Mouse (Mus musculus): Measurements from ENCODE around the gene Gm45837.

Gene Gm45837

DNA sequence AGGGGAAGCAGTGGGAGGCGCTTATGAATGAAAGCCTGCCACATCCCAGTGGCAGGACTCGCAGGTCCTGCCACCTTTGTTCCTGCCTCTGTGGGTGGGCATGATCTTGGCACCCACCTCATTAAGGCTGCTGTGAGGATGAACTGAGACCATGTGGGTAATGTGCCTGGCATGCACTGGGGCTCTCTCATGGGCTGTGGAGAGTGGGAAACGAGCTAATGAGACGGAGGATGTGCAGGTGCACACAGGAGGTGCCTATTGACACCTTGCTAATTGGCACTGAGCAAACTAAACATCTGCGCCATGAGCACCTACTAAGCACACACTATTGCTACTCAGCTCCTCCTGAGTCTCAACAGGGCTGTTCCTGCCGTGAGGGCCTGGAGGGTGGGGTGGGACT lies 24.4 kb downstream of the Gm45837 start:
- no peak for DNase-seq (ENCODE audit: inconsistent age in 2 of 2, low spot score in 1 of 2)

DNA sequence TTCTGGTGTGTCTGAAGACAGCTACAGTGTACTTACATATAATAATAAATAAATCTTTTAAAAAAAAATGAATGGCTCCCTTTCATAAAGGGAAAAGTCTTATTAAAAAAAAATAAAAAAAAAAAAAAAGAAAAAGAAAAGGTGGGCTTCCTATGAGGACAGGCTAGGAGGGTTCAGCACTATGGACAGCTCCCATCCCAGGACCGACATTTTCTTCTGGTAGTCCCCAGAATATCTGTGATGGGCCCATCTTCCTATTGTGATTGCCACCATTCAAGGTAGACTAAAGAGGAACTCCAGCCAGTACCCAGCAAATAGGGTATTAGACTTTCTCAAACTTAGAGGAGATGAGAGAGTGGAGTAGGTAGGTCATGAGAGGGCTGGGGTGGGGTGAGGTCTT lies 27.2 kb downstream of the Gm45837 start:
- no peak for DNase-seq (ENCODE audit: inconsistent age in 2 of 2, low spot score in 1 of 2)

DNA sequence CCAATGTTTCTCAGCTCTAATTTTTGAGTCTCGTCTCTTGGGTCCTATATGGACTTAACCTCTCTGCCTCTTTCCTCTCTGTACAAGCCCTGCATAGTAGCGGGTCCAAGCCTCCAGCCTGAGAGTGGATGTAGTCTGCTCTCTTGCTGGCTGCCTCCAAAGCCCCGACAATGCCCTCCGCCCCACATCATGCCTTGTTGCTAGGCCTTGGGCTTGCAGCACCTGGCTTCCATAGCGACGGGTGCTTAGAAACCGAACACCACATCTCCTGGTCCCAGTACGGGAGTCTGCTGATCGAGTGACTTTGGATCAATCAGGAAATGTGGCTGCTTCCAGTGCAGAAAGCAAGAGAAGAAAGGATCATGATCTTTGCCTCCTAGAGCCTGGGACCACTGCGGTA lies 32.4 kb downstream of the Gm45837 start:
- DNase-seq (ENCODE audit: inconsistent age in 2 of 2, low spot score in 1 of 2) = no peak

DNA sequence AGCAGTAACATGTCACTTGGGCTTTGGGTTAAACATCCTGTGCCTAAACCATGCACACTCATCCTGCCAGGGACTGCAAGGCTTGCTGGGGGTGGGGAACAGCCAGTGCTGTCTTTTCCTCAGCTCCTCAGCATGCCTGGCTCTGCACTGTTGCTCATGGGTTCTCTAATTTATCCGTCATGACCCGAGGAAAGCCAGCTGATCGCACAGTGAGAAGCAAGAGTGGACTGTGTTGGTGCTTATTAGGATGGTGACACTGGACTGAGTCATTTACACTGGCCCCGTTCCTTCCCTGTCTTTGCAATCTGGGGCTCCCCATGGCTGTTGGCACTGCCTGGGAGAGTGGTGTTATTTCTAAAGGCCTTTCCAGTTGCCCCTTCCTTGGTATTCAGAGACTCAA lies 33.5 kb downstream of the Gm45837 start:
- DNase-seq (ENCODE audit: inconsistent age in 2 of 2, low spot score in 1 of 2) = no peak

DNA sequence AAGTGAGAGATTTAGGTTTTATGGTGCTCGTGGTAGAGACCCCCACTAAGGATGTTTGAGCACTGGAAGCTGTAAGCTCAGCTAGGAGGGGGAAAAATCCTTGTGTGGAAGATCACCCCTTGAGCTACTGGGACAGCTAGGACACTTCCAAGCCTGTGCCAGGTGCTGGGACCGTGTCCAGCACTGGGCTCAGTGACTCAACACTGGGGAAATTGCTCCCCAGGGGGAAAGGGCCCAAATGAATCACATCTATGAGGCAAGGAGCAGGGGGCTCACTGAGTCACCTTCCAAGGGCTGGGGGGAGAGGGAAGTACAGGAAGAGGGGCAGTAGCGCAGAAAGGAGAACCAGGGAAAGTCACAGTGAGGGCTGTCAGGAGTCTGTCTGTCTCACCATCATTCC lies 39.2 kb downstream of the Gm45837 start:
- DNase-seq (ENCODE audit: inconsistent age in 2 of 2, low spot score in 1 of 2) = peak; percentile 56 to 79

DNA sequence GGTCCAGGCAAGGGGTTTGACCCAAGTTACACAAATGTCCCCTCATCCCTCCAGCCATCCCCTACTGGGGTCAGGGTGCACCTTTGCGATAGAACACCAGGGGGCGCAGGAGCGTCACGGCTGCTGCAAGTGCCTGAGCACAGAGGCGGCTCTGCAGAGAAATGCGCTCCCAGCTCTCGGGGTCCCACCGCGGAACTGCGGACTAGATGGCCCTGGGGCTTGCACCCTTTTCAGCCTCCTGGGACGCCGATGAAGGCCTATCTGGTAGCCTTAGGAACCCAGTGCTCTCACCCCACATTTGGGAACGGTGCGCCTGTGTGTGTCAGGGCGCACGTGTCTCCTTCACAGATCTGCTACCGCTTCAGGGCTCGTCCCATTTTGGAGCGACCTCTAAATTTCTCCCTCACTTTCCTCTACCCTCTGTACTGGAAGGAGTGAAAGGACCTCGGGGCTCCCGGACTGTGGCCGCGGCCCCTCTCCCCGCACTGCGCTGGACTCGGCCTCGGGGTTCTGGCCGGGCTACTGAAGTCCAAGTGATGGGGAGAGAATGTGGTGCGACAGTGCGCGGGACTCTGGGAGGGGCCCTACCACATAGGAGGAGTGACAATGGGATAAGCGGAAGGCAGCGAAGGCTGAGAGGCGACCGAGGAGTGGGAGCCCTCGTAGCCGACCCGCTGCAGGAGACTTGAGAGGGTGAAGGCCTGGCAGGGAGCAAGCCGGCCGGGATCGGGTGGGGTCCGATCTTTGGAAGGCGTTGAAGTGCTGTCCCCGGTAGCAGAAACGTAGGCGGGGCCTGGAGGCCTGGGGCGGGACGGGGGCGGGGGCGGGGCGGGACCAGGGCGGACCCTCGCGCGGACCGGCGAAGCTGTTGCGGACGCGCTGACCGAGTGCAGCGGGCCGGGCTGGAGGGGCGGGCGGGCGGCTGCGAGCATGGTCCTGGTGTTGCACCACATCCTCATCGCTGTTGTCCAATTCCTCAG lies 40.0 kb downstream of the Gm45837 start:
- peak; percentile 89 to 98 for DNase-seq (ENCODE audit: inconsistent age in 2 of 2, low spot score in 1 of 2)

DNA sequence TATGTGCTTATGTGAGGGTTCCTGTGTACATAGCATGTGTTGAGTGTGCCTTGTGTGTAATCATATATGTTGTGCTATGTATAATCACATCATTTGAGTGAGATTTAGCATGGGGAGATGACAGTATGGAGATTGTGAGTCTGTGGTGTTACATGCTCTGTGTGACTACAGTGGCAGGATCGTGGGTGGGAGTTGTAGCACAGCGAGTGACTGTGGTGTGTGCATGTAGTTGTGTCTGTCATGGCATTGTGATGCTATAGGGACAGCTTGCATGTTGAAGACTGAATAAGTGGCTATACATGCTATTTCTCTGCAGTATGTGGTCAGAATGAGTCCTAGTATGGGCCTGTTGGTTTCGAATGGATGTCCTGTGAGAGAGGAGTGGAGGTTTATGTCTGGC lies 42.0 kb downstream of the Gm45837 start:
- peak in 1 of 2 experiments; percentile 57 for DNase-seq (ENCODE audit: inconsistent age in 2 of 2, low spot score in 1 of 2)

DNA sequence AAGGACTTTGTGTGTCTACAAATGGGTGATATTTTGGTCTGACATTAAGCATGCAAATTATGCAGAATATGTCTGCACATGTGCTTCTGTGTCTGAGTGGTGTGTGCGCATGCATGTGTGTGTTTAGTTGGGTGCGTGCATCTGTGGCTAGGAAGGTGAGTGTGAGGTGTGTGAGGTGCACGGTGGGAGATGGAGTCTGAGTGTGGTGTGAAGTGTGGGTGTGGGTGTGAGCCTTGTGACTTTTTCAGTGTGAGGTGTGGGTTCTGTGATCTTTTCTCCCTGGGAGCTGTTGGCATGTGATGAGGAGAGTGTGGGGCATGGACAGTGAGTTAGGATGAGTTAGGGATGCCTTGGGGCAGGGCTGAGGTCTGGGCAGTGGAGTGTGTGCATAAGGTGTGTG lies 42.6 kb downstream of the Gm45837 start:
- peak in 1 of 2 experiments; percentile 14 for DNase-seq (ENCODE audit: inconsistent age in 2 of 2, low spot score in 1 of 2)

DNA sequence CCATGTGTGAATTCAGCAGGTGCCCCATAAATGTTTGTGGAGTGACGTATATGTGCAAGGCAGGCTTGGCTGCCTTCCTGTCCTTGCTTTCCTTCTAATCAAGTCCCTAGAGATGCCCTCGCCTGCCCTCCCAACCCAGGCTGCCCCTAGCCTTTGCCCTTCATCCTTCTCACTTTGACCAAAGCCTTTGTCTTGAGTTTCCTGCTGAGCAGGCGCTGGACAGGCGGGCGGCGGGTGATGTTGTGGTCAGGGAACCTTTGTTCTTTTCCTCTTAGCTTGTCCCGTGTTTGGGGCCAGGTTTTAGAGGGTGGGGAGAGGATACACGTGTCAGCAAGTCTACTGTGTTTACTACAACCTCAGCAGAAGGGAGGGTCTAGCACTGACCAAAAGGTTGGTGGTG lies 43.0 kb downstream of the Gm45837 start:
- peak; percentile 70 to 85 for DNase-seq (ENCODE audit: inconsistent age in 2 of 2, low spot score in 1 of 2)

DNA sequence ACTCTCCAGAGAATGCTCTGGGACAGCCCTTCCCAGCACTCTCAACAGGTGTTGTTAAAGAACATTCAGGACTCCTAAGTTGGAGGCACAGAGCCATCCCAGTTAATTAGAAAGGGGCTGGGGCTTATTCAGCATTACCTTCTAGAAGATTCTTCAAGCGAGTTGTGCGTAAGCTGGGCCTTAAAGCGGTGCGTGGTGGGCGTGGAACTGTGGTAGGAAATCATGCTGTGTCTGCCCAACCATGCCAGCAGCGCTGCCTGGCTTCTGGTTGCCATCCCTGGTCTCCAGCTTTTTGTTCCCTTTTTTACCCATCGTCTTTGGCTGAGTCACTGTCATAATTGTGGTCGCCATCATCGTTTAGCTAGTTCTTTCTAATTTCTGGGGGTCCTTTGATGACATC lies 43.8 kb downstream of the Gm45837 start:
- peak; percentile 24 to 68 for DNase-seq (ENCODE audit: inconsistent age in 2 of 2, low spot score in 1 of 2)

DNA sequence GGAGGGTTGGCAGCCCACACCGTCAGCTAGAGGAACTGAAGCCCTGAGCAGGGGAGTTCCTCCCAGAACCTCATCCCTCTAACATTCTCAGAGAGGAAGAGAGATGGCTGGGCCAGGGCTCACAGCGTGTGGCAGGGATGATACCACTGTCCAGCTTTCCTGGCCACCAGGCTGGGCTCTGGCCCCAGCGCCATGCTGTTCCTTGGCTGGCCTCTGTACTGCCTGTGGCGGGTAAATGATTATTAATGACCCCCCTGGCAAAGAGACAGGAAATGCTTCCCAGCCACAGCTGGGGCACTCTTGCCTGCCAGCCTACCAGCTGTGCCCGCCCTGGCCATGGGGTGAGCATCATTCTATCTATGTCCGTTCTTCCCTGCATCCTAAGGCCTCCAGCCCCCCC lies 44.5 kb downstream of the Gm45837 start:
- DNase-seq (ENCODE audit: inconsistent age in 2 of 2, low spot score in 1 of 2) = peak in 1 of 2 experiments; percentile 46

DNA sequence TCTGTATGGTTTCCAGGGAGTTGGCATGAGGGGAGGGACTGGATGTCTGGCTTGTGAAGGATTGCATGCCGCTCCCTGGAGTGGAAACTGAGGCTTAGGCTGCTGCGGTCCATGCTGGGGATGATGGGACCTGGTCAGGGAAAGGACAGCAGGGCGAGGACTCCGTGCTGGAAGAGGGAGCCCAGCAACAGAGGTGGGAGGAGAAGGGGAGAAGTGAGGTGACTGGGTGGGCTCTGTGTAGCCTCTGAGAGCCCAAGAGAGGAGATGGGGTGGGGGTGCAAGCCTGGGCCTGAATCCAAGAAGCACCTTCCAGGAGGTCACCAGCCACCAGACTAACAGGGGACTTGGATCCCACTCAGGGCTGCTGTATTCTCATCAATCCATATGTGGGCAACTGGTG lies 45.6 kb downstream of the Gm45837 start:
- peak; percentile 15 to 51 for DNase-seq (ENCODE audit: inconsistent age in 2 of 2, low spot score in 1 of 2)

DNA sequence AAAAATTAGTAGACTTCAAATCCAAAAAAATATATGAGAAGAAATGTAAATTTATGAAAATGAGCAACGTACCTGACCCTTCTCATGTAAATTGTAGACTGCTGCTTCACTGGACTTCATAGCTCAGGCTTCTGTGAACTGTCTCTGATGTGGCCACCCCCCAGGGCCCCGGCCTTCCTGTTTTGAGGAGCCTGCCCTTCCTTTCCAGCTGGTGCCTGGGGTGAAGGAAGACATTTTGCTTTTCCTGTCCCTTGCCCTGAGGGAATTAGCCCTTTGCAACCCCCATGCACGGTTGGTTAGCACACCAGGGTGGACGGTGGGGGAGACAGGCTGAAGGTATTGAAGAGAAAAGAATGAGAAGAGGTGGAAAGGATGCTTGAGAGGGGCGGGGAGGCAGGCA lies 46.1 kb downstream of the Gm45837 start:
- DNase-seq (ENCODE audit: inconsistent age in 2 of 2, low spot score in 1 of 2) = peak; percentile 24 to 59

DNA sequence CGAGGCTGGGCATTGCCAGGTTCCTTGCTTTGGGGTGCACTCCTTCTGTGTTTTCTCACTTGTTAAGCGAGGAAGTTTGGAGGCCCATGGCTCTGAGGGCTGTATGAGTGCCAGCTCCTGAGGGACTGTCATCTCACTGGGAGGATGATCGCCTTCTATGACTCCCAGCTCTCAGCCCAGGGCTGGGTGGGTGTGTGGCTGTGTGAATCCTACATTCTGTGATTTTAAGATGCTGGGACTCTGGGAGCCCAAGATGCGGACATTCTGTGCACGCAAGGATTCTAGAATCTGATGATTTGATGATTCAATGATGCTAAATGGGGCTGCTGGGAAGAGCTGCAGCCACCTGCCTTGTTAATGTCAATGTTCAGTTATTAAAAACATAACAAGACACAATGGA lies 46.6 kb downstream of the Gm45837 start:
- DNase-seq (ENCODE audit: inconsistent age in 2 of 2, low spot score in 1 of 2) = peak; percentile 8 to 54

DNA sequence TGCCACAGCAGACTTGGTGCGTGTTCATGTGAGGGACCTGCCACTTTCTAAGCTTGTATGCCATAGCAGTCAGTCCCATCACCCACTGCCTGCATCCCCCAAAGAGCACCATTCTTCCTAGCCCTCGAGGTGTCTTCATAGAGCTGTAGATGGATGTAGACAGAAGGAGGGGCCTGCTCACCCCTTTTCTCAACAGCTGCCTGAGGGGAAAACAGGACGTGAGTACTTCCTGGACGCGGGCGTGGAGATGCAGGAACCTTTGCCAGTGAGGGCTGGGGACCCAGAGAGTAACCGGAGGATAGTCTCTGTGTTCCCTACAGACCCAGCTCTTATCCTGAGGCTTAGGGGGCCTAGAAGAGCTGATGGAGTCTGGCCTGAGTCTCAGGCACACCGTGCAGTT lies 47.1 kb downstream of the Gm45837 start:
- peak; percentile 37 to 71 for DNase-seq (ENCODE audit: inconsistent age in 2 of 2, low spot score in 1 of 2)

DNA sequence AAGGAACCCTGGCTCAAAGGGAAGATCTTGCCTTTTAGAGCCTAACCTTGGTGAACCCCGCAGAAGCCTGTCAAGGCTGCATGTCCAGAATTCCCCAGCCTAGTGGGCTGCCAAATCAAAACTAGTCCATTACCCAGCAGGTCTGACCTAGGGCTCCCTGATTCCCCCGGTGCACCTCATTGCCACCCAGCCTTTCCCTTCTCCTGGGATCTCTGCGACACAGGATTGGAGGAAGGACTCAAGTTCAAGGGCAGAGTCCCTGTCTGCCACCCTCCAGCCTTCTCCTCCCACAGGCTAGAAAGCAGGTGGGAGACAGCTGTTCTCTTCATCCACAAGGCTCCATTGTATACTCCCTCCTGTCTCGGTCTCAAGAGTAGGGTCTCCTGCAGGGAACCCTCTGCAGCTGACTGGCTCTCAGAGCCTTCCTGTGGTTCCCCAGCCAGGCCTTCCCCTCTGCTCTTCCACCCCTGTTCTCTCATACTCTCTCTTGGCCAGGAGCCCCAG lies 47.6 kb downstream of the Gm45837 start:
- peak; percentile 37 to 68 for DNase-seq (ENCODE audit: inconsistent age in 2 of 2, low spot score in 1 of 2)

DNA sequence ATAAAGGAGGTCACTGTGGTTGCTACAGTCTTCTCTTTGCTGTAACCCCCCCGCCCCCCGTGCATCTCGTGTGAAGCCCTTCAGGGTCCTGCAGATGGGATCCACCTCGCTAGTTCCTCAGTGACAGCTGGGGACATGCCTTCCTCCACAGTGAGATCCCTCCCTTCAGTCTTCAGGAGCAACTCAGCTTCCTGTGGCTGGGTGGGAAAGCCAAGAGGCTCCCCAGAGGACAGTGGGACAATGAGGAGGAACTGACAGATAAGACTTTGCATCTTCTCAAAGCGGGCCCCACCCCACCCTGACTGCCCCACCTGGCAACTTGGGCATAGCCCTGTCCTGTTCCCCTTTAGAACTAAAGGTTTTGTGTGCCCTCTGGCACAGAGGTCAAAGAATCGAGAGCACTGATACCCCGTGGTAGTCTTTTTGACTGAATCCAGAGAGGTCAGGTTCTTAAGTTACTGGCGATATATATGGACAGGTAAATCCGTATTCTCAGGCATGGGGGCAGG lies 48.7 kb downstream of the Gm45837 start:
- peak; percentile 11 to 55 for DNase-seq (ENCODE audit: inconsistent age in 2 of 2, low spot score in 1 of 2)

DNA sequence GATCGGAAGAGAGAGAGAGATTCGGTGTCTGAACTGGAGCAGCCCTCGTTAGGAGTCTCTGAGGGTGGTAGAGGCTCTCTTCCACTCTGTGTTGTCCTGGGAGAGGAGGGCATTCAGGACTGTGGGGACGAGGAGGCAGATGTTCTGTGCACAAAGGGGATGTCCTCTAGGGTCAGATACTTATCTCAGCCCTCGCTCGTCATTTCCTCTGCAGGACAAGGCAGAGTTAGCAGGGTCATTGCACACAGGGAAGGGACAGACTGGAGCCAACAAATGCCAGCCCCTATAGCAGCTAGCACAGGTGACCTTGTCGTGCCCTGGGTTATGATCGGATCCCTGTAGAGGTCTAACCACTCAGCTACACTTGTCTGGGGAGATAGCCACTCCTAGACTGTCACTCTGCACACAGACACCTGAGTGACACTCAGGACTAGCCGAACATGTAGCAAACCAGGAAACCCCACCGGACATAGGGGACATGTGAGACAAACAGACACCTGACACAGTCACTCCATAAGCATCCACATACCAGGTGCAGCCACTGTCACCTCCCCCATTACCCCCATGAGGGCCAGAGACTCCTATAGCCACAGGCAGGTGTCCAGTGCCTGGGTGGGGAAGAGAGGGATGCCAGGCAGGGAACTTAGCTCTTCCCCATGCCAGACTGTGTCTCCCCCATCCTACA lies 49.4 kb downstream of the Gm45837 start:
- peak; percentile 43 to 70 for DNase-seq (ENCODE audit: inconsistent age in 2 of 2, low spot score in 1 of 2)

DNA sequence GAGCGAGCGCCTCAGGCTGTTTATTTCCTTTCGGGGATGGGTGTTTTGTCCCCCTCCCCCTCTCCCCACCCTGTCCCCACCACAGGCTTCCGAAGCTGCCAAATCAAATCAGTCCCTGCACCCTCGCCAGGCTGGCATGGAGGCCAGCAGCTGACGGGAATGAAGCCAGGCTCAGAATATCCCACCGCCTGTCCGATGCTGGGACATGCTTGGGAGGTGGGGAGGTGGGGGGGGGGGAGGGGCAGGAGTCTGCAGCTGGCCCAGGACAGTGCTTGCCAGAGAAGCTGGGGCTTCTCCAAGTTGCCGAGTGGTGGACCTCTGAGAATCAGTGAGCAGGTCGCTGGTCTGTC lies 49.9 kb downstream of the Gm45837 start:
- peak; percentile 16 to 41 for DNase-seq (ENCODE audit: inconsistent age in 2 of 2, low spot score in 1 of 2)

DNA sequence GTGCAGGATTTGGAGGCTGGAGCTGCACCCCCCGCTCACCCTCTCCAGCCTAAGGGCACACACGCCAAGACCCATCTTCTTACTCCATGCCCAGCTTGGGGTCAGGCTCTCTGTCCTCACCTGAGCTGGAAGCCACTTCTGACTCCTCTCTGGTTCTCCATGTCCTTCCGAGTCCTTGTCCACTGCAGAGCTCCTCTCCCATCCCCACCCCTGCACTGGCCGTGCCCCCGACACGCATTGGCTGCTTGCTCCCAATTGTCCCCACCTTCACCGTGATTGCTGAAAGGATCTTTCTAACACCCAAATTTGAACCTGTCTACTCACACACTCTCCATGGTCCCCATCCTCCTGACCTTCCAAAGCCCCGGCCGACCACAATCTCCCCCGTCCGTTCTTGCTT lies 50.9 kb downstream of the Gm45837 start:
- peak; percentile 11 to 44 for DNase-seq (ENCODE audit: inconsistent age in 2 of 2, low spot score in 1 of 2)

DNA sequence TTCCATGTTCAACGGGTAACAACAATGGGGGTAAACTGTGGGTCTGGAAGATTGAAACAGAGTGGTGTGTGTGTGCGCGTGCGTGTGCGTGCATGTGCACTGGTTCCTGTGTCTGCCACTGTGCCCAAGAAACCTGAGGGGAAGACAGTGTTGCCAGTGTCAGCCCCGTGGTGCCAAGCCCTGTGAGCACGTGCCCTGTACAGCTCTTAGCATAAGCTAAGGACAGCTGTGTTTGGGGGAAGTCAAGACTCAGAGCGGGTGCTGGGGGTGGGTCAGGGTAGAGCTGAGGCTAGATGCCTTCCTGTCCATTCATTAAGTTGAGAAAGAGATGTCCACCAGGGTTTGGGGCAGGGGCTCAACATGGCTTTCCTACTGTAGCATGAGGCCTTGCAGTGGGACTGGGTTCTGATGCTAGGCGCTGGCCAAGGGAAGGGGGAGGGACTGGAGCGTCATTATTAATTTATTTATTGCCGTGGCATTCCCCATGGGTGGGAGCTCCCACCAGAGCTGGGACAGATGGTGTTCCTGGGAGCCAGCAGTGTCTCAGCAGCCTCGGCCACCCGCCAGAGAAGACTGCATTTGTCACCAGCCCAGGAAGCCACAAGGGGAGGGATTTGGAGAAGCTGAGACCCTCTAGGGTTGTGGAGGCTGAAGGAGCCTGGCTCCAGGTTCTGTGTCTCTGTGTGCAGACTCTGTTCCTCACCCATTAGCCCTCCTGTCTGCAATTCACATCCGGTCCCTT lies 51.8 kb downstream of the Gm45837 start:
- peak in 1 of 2 experiments; percentile 49 for DNase-seq (ENCODE audit: inconsistent age in 2 of 2, low spot score in 1 of 2)
